Mouse (Mus musculus) testis, adult 2 months (tissue): ENCODE measurements around the gene Fam89a. TPM values are rescaled to one million over a fixed set of nuclear protein-coding genes. Genes with fewer than 3 reads are reported as not detected.

Experiments
- H3K27ac ChIP-seq: fragments of 200-500 bp; 2 replicates; pipeline ENCODE4 v1.5.1; 2012; ENCODE audit warnings: low read depth, low read length; ENCODE audit not compliant: control insufficient read depth, insufficient read depth
- H3K27me3 ChIP-seq: fragments of 200-500 bp; 2 replicates; pipeline ENCODE4 v1.6.1; 2012; ENCODE audit warnings: mild to moderate bottlenecking, low read length, moderate library complexity; ENCODE audit not compliant: control insufficient read depth, insufficient read depth
- H3K36me3 ChIP-seq: fragments of 200-500 bp; 2 replicates; pipeline ENCODE4 v1.6.1; 2012; ENCODE audit warnings: mild to moderate bottlenecking, low read length; ENCODE audit not compliant: control insufficient read depth, insufficient read depth
- H3K4me1 ChIP-seq: fragments of 200-500 bp; 2 replicates; pipeline ENCODE4 v1.6.1; 2012; ENCODE audit warnings: low read length; ENCODE audit not compliant: control insufficient read depth, insufficient read depth
- H3K4me3 ChIP-seq: fragments of 200-500 bp; 2 replicates; pipeline ENCODE4 v1.5.1; 2012; ENCODE audit warnings: low read depth, mild to moderate bottlenecking, low read length, moderate library complexity, mixed read lengths; ENCODE audit not compliant: control insufficient read depth
- CTCF ChIP-seq: fragments of 200-500 bp; IDR thresholded peaks from 2 replicates; pipeline ENCODE4 v1.5.1; 2012; ENCODE audit warnings: low read depth, mild to moderate bottlenecking, inconsistent platforms, low read length, moderate library complexity; ENCODE audit not compliant: control insufficient read depth, insufficient read depth, insufficient replicate concordance
- POLR2A ChIP-seq: fragments of 200-500 bp; IDR thresholded peaks from 2 replicates; pipeline ENCODE4 v1.6.1; 2012; ENCODE audit warnings: low read depth, mild to moderate bottlenecking, inconsistent platforms, low read length, moderate library complexity; ENCODE audit not compliant: control insufficient read depth
- polyA plus RNA-seq: library from polyadenylated mRNA; depleted of rRNA; stranded (reverse); fragments of >200 nt; gene quantifications from 2 replicates; pipeline ENCODE4 v1.2.3, GENCODE M21; 2012

The Fam89a gene
- polyA plus RNA-seq, 1 experiment = 11.2 TPM

DNA sequence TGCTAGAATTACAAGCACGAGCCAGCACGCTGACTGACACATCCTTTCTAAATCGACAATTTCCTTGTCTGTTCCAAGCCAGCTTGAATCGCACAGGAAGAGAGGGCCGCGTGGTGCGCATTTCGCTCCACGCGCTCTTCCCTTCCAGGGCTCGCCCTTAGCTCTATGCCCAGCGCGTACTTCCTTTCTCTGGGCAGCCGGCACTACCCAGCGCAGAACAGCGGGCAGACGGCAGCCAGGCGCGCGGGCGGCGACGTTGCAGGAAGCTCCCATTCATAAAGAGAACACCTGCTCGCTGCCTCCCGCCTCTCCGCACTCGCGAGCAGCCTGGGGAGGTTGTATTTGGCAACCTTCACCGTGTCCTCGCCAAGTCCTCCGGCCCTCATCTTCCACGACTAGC lies 40.6 kb upstream of the Fam89a start:
- no peak overlapping the region for H3K27ac ChIP-seq
- no peaks in the 10 kb centered on the region for H3K27me3 ChIP-seq

DNA sequence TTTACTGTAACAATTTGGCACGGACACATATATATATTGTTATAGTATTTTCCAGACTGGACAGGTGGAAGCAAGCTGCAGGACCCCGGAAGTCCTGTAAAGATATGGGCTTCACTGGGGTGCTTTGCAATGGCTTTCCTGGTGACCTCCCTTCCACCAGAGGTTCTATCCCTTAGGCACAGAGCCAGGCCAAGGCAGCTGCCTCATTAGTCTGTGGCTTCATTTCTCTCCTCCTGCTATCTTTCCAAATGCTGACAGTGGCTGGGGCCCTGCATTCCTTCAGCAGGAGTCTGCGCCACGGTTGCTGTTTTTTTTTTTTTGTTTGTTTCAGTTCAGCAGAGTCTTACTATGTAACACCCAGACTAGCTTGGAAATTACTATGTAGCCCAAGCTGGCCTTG lies 40.1 kb upstream of the Fam89a start:
- H3K27ac ChIP-seq = no peak overlapping the region
- no peak for TF ChIP-seq CTCF
- TF ChIP-seq POLR2A = no peak
- H3K4me3 ChIP-seq = no peak overlapping the region
- no peaks in the 10 kb centered on the region for H3K27me3 ChIP-seq
- peaks cover 19% of the 10 kb centered on the region for H3K4me1 ChIP-seq
- no peaks in the 10 kb centered on the region for H3K36me3 ChIP-seq

More for the DNA sequence above, 40.6 kb upstream of the Fam89a start:
- H3K36me3 ChIP-seq = no peaks in the 10 kb centered on the region
- H3K4me1 ChIP-seq = peaks cover 19% of the 10 kb centered on the region
- TF ChIP-seq POLR2A (no peak), CTCF (no peak)
- peak overlapping the region; percentile 51 for H3K4me3 ChIP-seq

DNA sequence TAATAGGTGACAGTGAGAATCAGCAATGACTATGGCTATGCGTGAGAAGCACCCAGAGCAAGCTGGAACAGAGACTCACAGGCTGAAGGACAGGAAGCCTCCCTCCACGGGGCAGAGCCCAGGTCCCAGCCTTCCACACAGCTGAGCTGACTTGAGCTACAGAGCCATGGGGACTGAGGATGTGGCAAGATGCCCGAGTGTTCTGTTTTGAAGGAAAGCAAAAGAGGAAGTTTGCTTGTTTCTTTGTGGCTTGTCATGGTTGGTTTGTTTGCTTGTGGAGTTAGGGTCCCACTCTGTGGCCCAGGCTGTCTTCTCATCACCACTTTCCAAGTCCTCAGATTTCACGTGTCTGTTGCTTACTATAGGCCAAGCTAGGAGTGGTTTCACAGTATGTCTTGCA lies 39.0 kb upstream of the Fam89a start:
- TF ChIP-seq CTCF (no peak), POLR2A (no peak)
- no peaks in the 10 kb centered on the region for H3K36me3 ChIP-seq
- no peak overlapping the region for H3K4me3 ChIP-seq
- no peak overlapping the region for H3K27ac ChIP-seq
- H3K27me3 ChIP-seq = no peaks in the 10 kb centered on the region
- H3K4me1 ChIP-seq = peaks cover 19% of the 10 kb centered on the region

DNA sequence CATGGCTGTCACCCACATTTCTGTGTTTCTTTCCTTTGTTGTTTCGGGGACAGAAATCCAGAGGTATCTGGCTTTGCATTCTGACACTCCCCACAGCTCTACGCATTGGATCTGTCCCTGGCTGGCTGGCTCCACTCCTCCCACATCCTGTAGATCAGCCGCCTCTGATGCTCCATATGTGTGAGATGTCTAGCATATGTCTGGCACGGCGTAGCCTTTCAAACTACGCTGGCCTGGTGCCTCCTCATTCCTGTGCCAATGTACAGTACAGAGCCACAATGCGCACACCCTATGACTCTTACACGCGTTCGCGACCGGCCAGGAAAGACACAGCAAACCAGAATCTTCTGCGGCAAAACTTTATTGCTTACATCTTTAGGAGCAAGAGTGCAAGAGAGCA lies 33.0 kb upstream of the Fam89a start:
- Histone ChIP-seq H3K27me3 (no peaks in the 10 kb centered on the region), H3K4me3 (no peak overlapping the region), H3K4me1 (peaks cover 2% of the 10 kb centered on the region; the same call in 1 of the 2 replicates), H3K36me3 (no peaks in the 10 kb centered on the region), H3K27ac (no peak overlapping the region)
- TF ChIP-seq CTCF (no peak), POLR2A (no peak)

DNA sequence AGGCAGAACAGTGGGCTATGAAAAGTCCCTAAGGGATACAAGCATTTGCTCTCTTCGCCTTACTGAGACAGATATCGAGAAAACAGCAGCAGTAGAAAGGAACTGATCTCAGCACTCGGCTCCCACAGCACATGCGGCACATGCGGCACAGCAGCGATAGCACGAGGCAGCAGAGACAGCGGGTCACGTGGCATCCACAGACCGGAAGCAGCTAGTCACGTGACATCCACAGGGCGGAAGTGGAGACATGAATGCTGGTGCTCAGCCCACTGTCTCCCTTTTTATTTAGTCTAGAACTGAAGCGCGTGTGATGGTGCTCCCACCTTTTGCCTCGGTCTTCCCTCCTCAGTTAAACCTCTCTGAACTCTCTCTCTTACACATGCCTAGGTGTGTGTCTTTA lies 31.6 kb upstream of the Fam89a start:
- H3K27me3 ChIP-seq = no peaks in the 10 kb centered on the region
- no peaks in the 10 kb centered on the region for H3K36me3 ChIP-seq
- H3K4me1 ChIP-seq = peaks cover 2% of the 10 kb centered on the region; the same call in 1 of the 2 replicates
- H3K27ac ChIP-seq = no peak overlapping the region
- peak overlapping the region; percentile 53 for H3K4me3 ChIP-seq
- TF ChIP-seq CTCF (no peak), POLR2A (no peak; the same call in 1 of the 2 replicates)

DNA sequence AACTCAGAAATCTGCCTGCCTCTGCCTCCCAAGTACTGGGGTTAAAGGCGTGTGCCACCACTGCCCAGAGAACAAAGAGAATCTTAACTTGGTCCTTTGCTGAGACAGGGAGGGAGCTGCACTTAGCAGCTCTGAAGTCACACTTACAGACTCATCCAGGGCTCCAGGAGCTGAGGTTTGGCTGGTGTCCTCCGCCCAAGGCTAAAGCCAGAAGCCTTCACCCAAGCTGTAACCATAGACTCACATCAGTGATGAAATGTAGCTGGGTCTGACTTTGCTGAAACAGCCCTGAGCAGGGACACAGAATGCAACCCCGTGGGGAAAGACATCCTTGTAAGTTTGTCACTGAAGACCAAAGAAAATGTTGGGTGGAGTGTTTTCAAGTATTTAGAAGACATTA lies 30.8 kb upstream of the Fam89a start:
- H3K4me1 ChIP-seq = peaks cover 2% of the 10 kb centered on the region; the same call in 1 of the 2 replicates
- no peak overlapping the region for H3K4me3 ChIP-seq
- no peaks in the 10 kb centered on the region for H3K36me3 ChIP-seq
- TF ChIP-seq POLR2A (no peak), CTCF (no peak)
- H3K27me3 ChIP-seq = no peaks in the 10 kb centered on the region
- no peak overlapping the region for H3K27ac ChIP-seq

DNA sequence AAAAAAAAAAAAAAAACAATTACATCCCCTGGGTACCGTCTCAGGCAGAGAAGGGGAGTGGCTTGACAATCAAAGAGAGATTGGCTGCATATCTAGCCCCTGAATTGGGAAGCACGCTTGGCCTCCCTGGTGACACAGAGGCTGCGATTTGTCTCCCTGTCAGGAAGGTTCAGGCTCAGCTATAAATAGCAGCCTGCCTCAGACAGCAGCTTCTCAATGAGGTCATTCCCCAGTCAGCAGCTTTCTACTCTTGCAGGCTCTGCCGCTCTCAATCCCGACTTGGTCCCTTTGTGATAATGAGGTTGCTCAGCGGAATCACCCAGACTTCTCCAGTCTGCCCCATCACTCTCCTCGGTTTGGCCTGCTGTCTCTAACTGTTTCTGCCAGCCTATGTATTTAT lies 28.6 kb upstream of the Fam89a start:
- Histone ChIP-seq H3K36me3 (no peaks in the 10 kb centered on the region), H3K4me1 (peaks cover 7% of the 10 kb centered on the region), H3K27me3 (no peaks in the 10 kb centered on the region), H3K27ac (no peak overlapping the region), H3K4me3 (no peak overlapping the region)
- no peak for TF ChIP-seq CTCF

DNA sequence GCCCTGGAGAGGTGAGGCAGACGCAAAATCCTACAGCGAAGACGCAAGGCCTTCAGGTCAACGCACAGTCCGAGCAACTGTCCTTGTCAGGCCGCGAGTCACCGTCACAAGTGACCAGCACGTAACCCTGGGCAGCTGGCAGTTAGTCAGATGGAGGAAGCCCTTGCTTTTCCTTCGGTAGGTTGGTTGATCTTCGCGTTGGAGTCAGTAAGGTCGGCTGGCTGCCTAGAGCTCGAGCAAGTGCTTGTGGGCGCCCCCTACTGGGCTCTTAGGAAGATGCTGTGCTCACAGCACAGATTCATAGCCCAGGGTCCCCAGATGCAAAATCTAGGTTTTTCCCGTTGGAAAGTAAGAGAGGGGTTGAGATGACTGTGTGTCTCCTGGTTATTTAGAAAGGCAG lies 24.1 kb upstream of the Fam89a start:
- peak overlapping the region; percentile 92 for H3K4me3 ChIP-seq
- no peaks in the 10 kb centered on the region for H3K27me3 ChIP-seq
- H3K27ac ChIP-seq = no peak overlapping the region
- TF ChIP-seq CTCF (peak; percentile 81), POLR2A (peak; percentile 32; the same call in 1 of the 2 replicates)
- H3K36me3 ChIP-seq = no peaks in the 10 kb centered on the region
- H3K4me1 ChIP-seq = peaks cover 8% of the 10 kb centered on the region
